Mouse (Mus musculus) urinary bladder, postnatal 14 days (tissue): ENCODE results near the gene Tut7.
"Not testable (repeated sequence)": the region's sequence is repeated elsewhere in the genome, so short reads cannot be mapped to it uniquely, and the experiment has no call there.

Source experiments
- DNase-seq: peaks from one replicate; pipeline ENCODE4 v3.0.0; 2021; ENCODE audit warnings: low spot score

Gene Tut7

GRCm38 (mm10) chr13:59766786-59767515, 56.0 kb downstream of the Tut7 start:
- peak; percentile 34 for DNase-seq

DNA sequence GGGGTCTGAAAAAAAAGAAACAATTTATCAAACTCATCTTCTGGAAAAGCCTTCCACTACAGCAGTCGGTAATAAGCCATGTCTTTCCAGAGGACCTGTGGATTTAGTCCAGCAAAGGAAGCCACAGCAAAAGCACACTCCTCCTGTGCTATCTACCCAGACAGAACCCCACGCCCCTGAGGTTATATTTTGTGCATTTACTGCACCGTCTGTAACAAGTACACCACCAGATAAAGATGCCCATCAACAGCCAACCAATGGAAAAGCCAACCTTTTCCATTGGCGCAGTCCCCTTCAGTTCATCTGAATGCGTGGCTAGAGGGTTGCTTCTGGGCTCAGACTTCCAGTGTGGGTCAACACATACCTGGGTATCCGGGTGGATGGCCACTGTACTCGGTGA, 60.2 kb downstream of the Tut7 start:
- no peak for DNase-seq

GRCm38 (mm10) chr13:59756906-59757305, 66.0 kb downstream of the Tut7 start:
- DNase-seq: no peak

DNA sequence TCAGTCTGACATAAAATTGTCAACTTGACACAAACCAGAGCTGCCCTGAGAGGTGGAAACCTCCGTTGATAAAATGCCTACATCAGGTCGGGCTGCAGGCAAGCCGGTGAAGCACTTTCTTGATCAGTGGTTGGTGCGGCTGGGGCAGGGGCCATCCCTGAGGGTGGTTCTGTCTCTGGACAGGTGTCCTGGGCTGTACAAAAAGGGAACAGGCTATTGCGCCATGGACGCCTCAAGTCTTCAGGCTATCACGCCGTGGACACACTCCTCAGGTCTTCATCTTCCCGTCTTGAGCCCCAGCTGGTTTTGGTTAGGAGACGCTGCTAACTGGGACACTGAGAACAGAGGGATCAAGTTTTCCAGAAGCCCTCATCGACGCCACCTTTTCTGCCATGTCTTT, 72.6 kb downstream of the Tut7 start:
- DNase-seq: no peak

DNA sequence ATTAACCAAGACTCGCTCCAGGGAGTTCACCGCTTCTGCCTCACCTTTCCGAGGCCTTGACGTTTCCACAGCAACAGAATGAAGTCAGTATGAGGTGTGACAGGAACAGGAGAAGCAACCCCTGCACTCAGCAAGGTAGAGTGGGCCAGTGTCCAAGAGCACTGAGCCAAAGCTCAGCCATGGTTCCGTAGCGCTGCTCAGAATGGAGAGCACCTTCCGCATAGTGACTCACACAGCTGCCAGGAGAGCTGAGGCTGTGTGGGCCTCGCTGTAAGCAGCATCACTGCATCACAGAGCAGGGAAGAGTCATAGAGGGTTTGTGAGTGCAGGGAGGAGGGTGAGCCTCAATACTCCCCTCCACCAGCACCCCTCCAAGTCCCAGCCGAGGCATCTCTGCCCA, 76.2 kb downstream of the Tut7 start, which contains the start of gene 1700014D04Rik:
TSS of gene 1700014D04Rik (minus strand) at position 42 of the 400 bp plus-strand sequence.
- DNase-seq: no peak

GRCm38 (mm10) chr13:59746164-59746563, 76.8 kb downstream of the Tut7 start:
- no peak for DNase-seq

- no peak for DNase-seq
These were observed 77.5 kb downstream of the Tut7 start for GRCm38 (mm10) chr13:59745462-59745861.

DNA sequence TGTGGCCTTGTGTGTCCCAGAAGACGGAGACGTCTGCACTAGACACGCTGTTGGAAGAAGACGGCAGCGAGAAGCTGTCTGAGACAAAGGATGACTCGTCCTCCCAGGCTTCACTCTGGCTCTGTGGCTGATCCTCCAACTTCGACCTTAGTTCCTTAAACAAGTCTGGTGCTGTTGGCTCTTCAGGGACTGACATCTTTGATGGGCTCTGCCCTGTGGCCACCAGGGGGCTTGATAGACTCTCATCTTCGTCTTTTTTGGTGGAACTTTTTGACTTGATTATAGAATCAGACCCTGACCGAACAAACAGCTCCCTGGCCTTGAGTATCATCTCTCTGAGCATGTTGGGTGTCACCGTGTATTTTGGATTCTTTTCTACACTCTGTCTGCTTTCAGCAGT, 81.2 kb downstream of the Tut7 start:
- DNase-seq: peak; percentile 11

DNA sequence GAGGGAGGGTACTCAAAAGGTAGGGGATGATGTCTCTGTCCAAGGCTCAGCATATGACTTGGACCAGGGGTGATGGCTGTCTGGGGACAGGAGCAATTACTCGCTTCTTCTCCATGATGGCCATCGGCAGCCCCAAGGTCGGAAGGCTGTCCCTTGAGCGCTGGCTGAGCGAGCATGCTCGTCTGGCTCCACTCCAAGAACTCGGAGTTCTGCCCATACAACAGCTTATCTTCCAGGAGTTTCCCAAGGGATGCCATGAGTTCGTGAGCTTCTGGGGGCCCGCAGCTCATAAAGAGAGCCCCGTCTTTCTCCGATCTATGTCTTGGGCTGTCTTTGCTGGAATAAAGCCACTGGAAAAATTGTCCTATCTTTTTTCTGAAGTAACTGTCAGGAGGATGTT, 81.9 kb downstream of the Tut7 start:
- DNase-seq: no peak

DNA sequence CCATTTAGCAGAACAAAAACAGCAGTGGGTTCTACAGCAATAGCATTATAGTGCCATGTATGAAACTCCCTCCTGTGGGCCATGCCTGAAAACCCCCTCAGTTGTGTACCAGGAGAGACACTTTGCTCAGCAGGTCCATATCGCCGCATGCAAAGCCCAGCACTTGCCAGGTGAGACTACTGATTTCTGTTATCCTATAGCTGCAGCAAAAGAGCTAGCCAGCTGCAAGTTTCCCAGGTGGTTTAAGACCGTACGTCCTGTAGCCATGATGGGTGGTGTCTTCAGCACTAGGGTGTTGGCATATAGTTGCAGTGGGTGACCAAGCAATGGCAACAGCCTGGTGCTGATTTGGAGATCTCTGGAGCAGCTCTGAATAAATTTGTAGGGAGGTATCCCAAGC, 83.5 kb downstream of the Tut7 start:
- no peak for DNase-seq

GRCm38 (mm10) chr13:59738455-59738854, 84.5 kb downstream of the Tut7 start:
- DNase-seq: no peak

DNA sequence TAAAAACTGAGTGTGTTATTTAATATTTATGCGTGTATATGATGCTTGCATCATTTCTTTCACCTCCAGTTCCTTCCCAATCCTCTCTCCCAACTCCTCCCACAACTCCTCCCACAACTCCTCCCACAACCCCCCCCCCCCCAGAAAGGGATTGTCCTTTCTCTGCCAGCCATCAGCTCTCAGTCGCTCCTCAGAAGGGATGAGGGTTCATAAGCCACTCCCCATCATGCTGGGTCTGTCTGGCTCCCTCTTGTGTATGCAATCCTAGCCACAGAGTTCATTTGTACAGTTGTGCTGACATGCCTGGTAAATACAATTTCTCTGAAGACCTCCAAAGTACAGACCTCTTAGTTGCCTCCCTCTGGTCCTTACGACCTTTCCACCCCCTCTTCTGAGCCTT, 87.8 kb downstream of the Tut7 start:
- no peak for DNase-seq

GRCm38 (mm10) chr13:59734347-59734746, 88.6 kb downstream of the Tut7 start:
- peak; percentile 14 for DNase-seq

GRCm38 (mm10) chr13:59733936-59734335, 89.0 kb downstream of the Tut7 start:
- no peak for DNase-seq

GRCm38 (mm10) chr13:59731652-59732051, 91.3 kb downstream of the Tut7 start, which contains the start of gene Spata31d1d:
Gene Spata31d1d (minus strand): TSS chr13:59731752.
- no peak for DNase-seq

- DNase-seq: peak; percentile 81
These were observed 94.4 kb downstream of the Tut7 start for GRCm38 (mm10) chr13:59728378-59729093.

- DNase-seq: no peak
These were observed 96.6 kb downstream of the Tut7 start for GRCm38 (mm10) chr13:59726139-59726867.

DNA sequence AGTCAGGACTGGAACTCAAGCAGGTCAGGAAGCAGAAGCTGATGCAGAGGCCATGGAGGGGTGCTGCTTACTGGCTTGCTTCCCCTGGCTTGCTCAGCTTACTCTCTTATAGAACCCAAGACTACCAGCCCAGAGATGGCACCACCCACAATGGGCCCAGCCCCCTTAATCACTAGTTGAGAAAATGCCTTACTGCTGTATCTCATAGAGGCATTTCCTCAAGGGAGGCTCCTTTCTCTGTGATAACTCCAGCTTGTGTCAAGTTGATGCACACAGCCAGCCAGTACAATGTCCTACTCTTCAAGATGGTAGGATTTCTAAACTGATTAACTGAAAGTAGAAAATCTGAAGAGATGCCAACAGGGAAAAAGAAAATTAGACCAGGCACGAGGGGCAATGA, 100.9 kb downstream of the Tut7 start:
- not testable (repeated sequence) for DNase-seq
